ENCODE assay signal across 8 mouse cellular contexts in the genomic region with DNA sequence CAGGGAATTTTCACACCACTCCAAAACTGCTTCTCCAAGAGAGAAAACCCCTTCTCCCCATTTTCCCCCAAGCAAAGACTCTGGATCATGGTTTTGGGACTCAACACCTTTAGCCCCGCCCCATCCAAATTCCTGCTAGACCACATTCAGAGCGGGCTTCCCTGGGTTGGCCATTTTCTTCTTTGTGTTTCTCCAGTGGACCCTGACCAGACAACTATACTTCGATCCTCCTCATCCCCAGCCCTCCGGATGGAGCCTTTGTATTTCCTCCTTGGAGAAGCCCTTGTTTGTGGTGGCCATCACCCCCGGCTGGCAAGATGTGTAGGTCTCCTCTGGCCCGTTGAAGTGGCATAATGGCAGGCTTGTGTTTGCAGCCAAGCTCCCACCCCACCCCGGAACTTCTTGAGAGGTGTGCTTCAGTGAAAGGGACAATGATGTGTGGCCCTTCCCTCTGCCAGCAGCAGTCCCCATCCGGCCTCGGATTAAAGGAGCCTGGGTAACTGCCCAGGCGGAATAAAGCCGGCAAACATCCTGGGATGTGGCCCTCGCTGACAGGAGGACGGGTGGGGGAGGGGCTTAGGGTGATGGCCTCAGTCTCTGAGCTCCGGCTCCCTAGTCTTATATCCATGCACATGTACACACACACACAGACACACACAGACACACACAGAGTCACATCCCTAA. TPM values are rescaled to one million over a fixed set of nuclear protein-coding genes. Genes with fewer than 3 reads are reported as not detected.
DNase-seq lines count a peak whose midpoint lies in the region; ATAC-seq and TF ChIP-seq lines count a peak whose summit lies in the region.

No protein-coding gene starts in this region.

- H3K4me1 ChIP-seq in kidney, adult 2 months (ENCODE audit: control insufficient read depth, insufficient read depth, low read length), result peaks cover 62% of the 10 kb centered on the region
- peaks cover 31% of the 10 kb centered on the region for H3K4me1 ChIP-seq in forebrain, embryonic 16.5 days (replicated peaks; ENCODE audit: control insufficient read depth, insufficient read depth, low read length)
- H3K4me1 ChIP-seq in midbrain, embryonic 12.5 days, result peaks cover 22% of the 10 kb centered on the region
- H3K4me1 ChIP-seq in liver, embryonic 12.5 days, result no peaks in the 10 kb centered on the region

- no peak overlapping the region for H3K4me2 ChIP-seq in forebrain, embryonic 16.5 days (ENCODE audit: low read length)
- peak overlapping the region; percentile 34 for H3K4me2 ChIP-seq in midbrain, embryonic 12.5 days (replicated peaks)
- no peak overlapping the region for H3K4me2 ChIP-seq in liver, embryonic 12.5 days

- no peak overlapping the region for H3K9ac ChIP-seq in forebrain, embryonic 16.5 days (replicated peaks; ENCODE audit: low read depth, low read length)
- H3K9ac ChIP-seq in midbrain, embryonic 12.5 days (replicated peaks), result no peak overlapping the region; the same call in 1 of the 2 replicates
- no peak overlapping the region for H3K9ac ChIP-seq in liver, embryonic 12.5 days

- TF ChIP-seq POLR2A in kidney, adult 2 months (IDR thresholded peaks at IDR 0.05; ENCODE audit: low read depth, low read length), result no peak

- no peaks in the 10 kb centered on the region for H3K36me3 ChIP-seq in kidney, adult 2 months (ENCODE audit: control insufficient read depth, insufficient read depth, low read length)
- no peaks in the 10 kb centered on the region for H3K36me3 ChIP-seq in forebrain, embryonic 16.5 days (ENCODE audit: control insufficient read depth, insufficient read depth)
- no peaks in the 10 kb centered on the region for H3K36me3 ChIP-seq in midbrain, embryonic 12.5 days
- H3K36me3 ChIP-seq in liver, embryonic 12.5 days, result no peaks in the 10 kb centered on the region

- no peak for DNase-seq in kidney, adult 2 months
- DNase-seq in kidney, postnatal 36 days, result no peak
- peak; percentile 35 for DNase-seq in ZHBTc4 (ENCODE audit: low read depth, low spot score)
- no peak for DNase-seq in thymus, adult 18-20 months
- no peak for DNase-seq in MN1 (ENCODE audit: low spot score)

- peak; percentile 66 for ATAC-seq in forebrain, embryonic 16.5 days
- ATAC-seq in midbrain, embryonic 12.5 days (ENCODE audit: low FRiP score, low read depth), result peak; percentile 66
- ATAC-seq in liver, embryonic 12.5 days, result no peak

- TF ChIP-seq CTCF in kidney, adult 2 months (conservative IDR thresholded peaks at IDR 0.05; ENCODE audit: insufficient read depth, insufficient read length, low read depth, low read length), result no peak

- 21% methylated on average over 14 of the region's 14 CpGs for WGBS in kidney, adult 2 months
- 3% methylated on average over 14 of the region's 14 CpGs for WGBS in forebrain, embryonic 16.5 days
- 5% methylated on average over 14 of the region's 14 CpGs for WGBS in midbrain, embryonic 12.5 days
- WGBS in liver, embryonic 12.5 days (ENCODE audit: insufficient replicate concordance), result 31% methylated on average over 14 of the region's 14 CpGs

- H3K27ac ChIP-seq in kidney, adult 2 months (ENCODE audit: insufficient read depth, low read depth, low read length), result peak overlapping the region; percentile 92
- H3K27ac ChIP-seq in forebrain, embryonic 16.5 days (ENCODE audit: low read length), result no peak overlapping the region
- peak overlapping the region; percentile 43 for H3K27ac ChIP-seq in midbrain, embryonic 12.5 days (replicated peaks)
- no peak overlapping the region for H3K27ac ChIP-seq in liver, embryonic 12.5 days

- H3K4me3 ChIP-seq in kidney, adult 2 months (ENCODE audit: insufficient read depth, low read depth, low read length), result no peak overlapping the region
- no peak overlapping the region for H3K4me3 ChIP-seq in forebrain, embryonic 16.5 days (replicated peaks; ENCODE audit: low read length)
- H3K4me3 ChIP-seq in midbrain, embryonic 12.5 days, result no peak overlapping the region
- no peak overlapping the region for H3K4me3 ChIP-seq in liver, embryonic 12.5 days

- H3K27me3 ChIP-seq in kidney, adult 2 months (replicated peaks; ENCODE audit: control insufficient read depth, insufficient read depth, low read length), result no peaks in the 10 kb centered on the region
- H3K27me3 ChIP-seq in forebrain, embryonic 16.5 days (replicated peaks; ENCODE audit: control insufficient read depth, insufficient read depth, low read length), result no peaks in the 10 kb centered on the region
- no peaks in the 10 kb centered on the region; the same call in 1 of the 2 replicates for H3K27me3 ChIP-seq in midbrain, embryonic 12.5 days
- H3K27me3 ChIP-seq in liver, embryonic 12.5 days (replicated peaks), result peaks cover 5% of the 10 kb centered on the region; the same call in 1 of the 2 replicates

- H3K9me3 ChIP-seq in forebrain, embryonic 16.5 days (ENCODE audit: control insufficient read depth, low read length), result no peaks in the 10 kb centered on the region
- H3K9me3 ChIP-seq in midbrain, embryonic 12.5 days, result no peaks in the 10 kb centered on the region
- no peaks in the 10 kb centered on the region for H3K9me3 ChIP-seq in liver, embryonic 12.5 days (replicated peaks)

RNA-seq across cellular contexts. Expression of a gene that starts 46.8 kb away (rescaled TPM):
- 91.9 and 110 TPM in 2 replicates for polyA plus RNA-seq in kidney, adult 2 months (2012; rRNA removed)
- polyA plus RNA-seq in forebrain, embryonic 16.5 days (2015; fragmentation: Nextera tagmentation; extraction: Ambion mirVana), result 10.2 and 14.9 TPM in 2 replicates
- polyA plus RNA-seq in midbrain, embryonic 12.5 days (2016; fragmentation: Nextera tagmentation; extraction: Ambion mirVana), result 7.4 and 8.3 TPM in 2 replicates
- polyA plus RNA-seq in liver, embryonic 12.5 days (2016; fragmentation: Nextera tagmentation; extraction: Ambion mirVana), result 3.0 and 3.1 TPM in 2 replicates

Comparison
In these comparisons a context has a peak if more than half of its experiments do, and no peak if none do; other contexts are left out.
1. H3K27ac ChIP-seq: peak in kidney, adult 2 months (single experiment) and midbrain, embryonic 12.5 days (single experiment); none in forebrain, embryonic 16.5 days (single experiment) and liver, embryonic 12.5 days (single experiment).